Comparison of ENCODE assay signal across 16 mouse cellular contexts in the genomic region with DNA sequence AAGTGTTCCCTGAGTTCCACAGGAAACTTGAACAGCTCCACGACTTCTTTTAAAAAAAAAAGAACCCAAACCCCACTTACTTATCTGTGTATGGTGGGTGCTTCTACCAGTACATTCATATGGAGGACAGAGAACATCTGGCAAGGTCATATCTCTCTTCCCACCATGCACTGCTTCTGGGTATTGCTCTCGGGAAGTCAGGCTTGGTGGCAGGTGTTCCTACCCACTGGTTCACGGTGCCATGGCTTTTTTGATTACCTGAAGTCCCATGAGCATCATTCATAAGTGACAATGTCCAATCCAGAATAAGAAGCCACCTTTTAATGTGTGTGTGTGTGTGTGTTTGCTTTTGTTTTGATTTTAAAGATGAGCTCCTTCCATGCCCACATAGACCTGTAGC.
"Had no signal": no experiment of that assay in that cellular context is flagged by ENCODE, and none has a peak within 500 bp of the region (broad histone marks: within the 10 kb centered on the region; RNA-seq: fewer than 3 reads in every experiment).

No protein-coding gene starts in this region.

- H3K9ac ChIP-seq: liver, embryonic 14.5 days; lung, embryonic 15.5 days; midbrain, embryonic 12.5 days; midbrain, embryonic 15.5 days; neural tube, embryonic 12.5 days; neural tube, embryonic 15.5 days had no signal

- H3K27ac ChIP-seq: kidney, postnatal 0 days; layer of hippocampus, adult 2 months; left cerebral cortex, adult 2 months; liver, embryonic 14.5 days; lung, embryonic 15.5 days; macrophage; midbrain, embryonic 12.5 days; midbrain, embryonic 15.5 days; neural tube, embryonic 12.5 days; neural tube, embryonic 15.5 days; stomach, postnatal 0 days had no signal

- H3K4me1 ChIP-seq: midbrain, embryonic 15.5 days; neural tube, embryonic 12.5 days had no signal

- ATAC-seq: intestine, postnatal 0 days; midbrain, embryonic 15.5 days had no signal

- H3K4me2 ChIP-seq: lung, embryonic 15.5 days; midbrain, embryonic 12.5 days; midbrain, embryonic 15.5 days; neural tube, embryonic 12.5 days; neural tube, embryonic 15.5 days had no signal

- H3K36me3 ChIP-seq: lung, embryonic 15.5 days; midbrain, embryonic 12.5 days; midbrain, embryonic 15.5 days; neural tube, embryonic 12.5 days; neural tube, embryonic 15.5 days had no signal

- H3K27me3 ChIP-seq: lung, embryonic 15.5 days; midbrain, embryonic 12.5 days; midbrain, embryonic 15.5 days; neural tube, embryonic 12.5 days; neural tube, embryonic 15.5 days had no signal

- DNase-seq: layer of hippocampus, adult 9-11 months; right cerebral cortex, adult 18-20 months; right cerebral cortex, postnatal 14 days; right cerebral cortex, postnatal 4 days had no signal

- H3K9me3 ChIP-seq: lung, embryonic 15.5 days; midbrain, embryonic 12.5 days; midbrain, embryonic 15.5 days; neural tube, embryonic 12.5 days; neural tube, embryonic 15.5 days had no signal

- H3K4me3 ChIP-seq: layer of hippocampus, adult 2 months; left cerebral cortex, adult 2 months; lung, embryonic 15.5 days; midbrain, embryonic 12.5 days; midbrain, embryonic 15.5 days; neural tube, embryonic 12.5 days; neural tube, embryonic 15.5 days had no signal
